Mouse (Mus musculus): Measurements from ENCODE around the gene Cacna1g. TPM values are rescaled to one million over a fixed set of nuclear protein-coding genes. Genes with fewer than 3 reads are reported as not detected.

Cacna1g gene
- total and polyA plus RNA-seq, 2 experiments from 2014 or later = 13.2 to 94.6 TPM

DNA sequence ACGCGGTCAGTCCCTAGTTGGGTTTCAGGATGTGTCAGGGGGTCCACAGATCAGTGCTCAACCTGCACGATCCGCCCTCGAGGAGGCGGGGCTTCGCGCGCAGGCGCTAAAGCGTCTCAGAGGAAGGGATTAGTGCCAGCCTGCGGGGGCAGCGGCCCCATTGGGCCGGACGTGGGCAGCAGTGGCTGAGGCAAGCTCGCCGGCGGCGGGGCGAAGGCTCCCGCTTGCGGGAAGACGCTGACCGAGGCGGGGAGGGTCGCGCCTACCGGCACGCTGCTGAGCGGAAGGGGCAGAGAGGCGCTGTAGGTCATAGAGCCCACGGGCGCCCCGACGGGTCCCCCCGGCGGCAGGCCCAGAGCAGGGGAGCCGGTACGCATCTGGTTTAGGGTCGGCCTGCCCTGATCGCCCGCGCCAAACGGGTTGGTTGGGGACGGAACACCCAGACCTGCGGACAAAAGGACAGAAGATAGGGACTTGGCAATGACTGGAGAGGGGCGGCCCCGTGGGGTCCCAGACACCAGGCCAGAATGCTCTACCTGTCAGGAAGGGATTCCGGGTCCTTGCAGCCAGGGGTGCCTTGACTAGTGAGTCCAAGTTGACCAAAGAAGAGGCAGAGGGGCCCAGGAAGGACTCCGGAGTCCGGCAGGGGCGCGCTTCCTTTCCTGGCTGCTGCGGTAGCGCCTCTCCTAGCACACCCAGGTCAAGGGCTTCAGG, 17.2 kb upstream of the Cacna1g start:
- no peaks in the 10 kb centered on the region; the same call in 1 of the 2 replicates for H3K4me1 ChIP-seq (ENCODE audit: insufficient read depth, low read length)
- H3K27me3 ChIP-seq (ENCODE audit: insufficient read depth, low read length) = 0 out of 2 replicates have a peak, but pooled peaks cover 4% of the 10 kb centered on the region
- H3K4me3 ChIP-seq (ENCODE audit: low read depth, low read length) = peak overlapping the region; percentile 50
- TF ChIP-seq CTCF (IDR thresholded peaks at IDR 0.05) = peak; percentile 39; the same call in 1 of the 2 replicates
- peak overlapping the region; percentile 73 for H3K4me2 ChIP-seq (ENCODE audit: low read depth, low read length, poor library complexity, severe bottlenecking)
- peak overlapping the region; percentile 70 for H3K9ac ChIP-seq (replicated peaks; ENCODE audit: low read length, poor library complexity, severe bottlenecking)
- peak; percentile 75 for DNase-seq (ENCODE audit: low spot score)
- 0 out of 2 replicates have a peak overlapping the region, but pooled peaks have one; percentile 32 for H3K27ac ChIP-seq (ENCODE audit: low read depth, low read length)
- WGBS = 5% methylated on average over 53 of the region's 55 CpGs
- H3K9me3 ChIP-seq (ENCODE audit: low read length) = no peaks in the 10 kb centered on the region
- ATAC-seq (ENCODE audit: low FRiP score) = peak; percentile 68
- no peaks in the 10 kb centered on the region for H3K36me3 ChIP-seq (ENCODE audit: insufficient read depth, low read length)

GRCm38 (mm10) chr11:94489745-94490144, 15.7 kb upstream of the Cacna1g start:
- WGBS = 30% methylated on average over 4 of the region's 4 CpGs
- Histone ChIP-seq H3K4me3 (ENCODE audit: low read depth, low read length) (no peak overlapping the region), H3K27me3 (ENCODE audit: insufficient read depth, low read length) (0 out of 2 replicates have a peak, but pooled peaks cover 4% of the 10 kb centered on the region), H3K4me2 (ENCODE audit: low read depth, low read length, poor library complexity, severe bottlenecking) (no peak overlapping the region), H3K27ac (ENCODE audit: low read depth, low read length) (no peak overlapping the region), H3K9me3 (ENCODE audit: low read length) (no peaks in the 10 kb centered on the region), H3K36me3 (ENCODE audit: insufficient read depth, low read length) (no peaks in the 10 kb centered on the region), H3K4me1 (ENCODE audit: insufficient read depth, low read length) (no peaks in the 10 kb centered on the region; the same call in 1 of the 2 replicates), H3K9ac (replicated peaks; ENCODE audit: low read length, poor library complexity, severe bottlenecking) (no peak overlapping the region)
- TF ChIP-seq CTCF (IDR thresholded peaks at IDR 0.05) = no peak
- DNase-seq (ENCODE audit: low spot score) = no peak
- no peak for ATAC-seq (ENCODE audit: low FRiP score)

DNA sequence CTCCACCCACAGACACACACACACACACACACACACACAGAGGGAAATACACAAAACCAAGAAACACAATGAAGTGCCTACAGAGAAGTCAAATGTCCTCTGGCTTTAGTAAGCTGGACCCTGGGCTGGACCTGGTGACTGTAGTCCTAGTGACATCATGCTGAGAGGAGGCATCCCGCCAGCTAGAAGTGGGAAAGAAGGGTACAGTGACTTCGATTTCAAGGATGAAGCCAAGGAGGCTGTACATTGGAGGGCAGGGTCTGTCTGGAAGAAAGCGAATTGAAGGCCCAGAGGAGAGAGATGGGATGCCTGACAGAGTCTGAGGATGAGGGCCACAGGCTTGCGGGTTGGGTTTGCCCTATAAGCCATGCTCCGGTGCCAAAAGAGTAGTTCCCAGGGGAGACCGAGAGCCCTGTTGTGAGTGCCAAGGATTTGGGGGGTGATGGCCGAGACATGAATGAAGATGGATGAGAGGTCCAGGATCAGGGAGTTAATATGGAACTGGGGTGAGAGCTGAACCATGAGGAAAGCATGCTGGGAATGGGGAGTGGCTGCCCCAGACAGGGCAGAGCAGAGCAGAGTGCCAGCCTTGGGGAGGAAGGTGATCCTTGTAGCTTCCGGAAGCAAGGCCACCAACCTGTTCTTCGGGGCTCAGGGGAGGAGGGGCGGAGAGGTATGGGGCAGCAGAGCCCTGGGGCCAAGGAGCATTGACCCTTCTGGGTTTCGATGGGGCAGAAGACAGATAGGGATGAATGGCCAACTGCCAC, 15.0 kb upstream of the Cacna1g start:
- Histone ChIP-seq H3K27ac (ENCODE audit: low read depth, low read length) (no peak overlapping the region), H3K36me3 (ENCODE audit: insufficient read depth, low read length) (no peaks in the 10 kb centered on the region), H3K27me3 (ENCODE audit: insufficient read depth, low read length) (0 out of 2 replicates have a peak, but pooled peaks cover 4% of the 10 kb centered on the region), H3K9ac (replicated peaks; ENCODE audit: low read length, poor library complexity, severe bottlenecking) (no peak overlapping the region), H3K4me2 (ENCODE audit: low read depth, low read length, poor library complexity, severe bottlenecking) (no peak overlapping the region), H3K9me3 (ENCODE audit: low read length) (no peaks in the 10 kb centered on the region), H3K4me1 (ENCODE audit: insufficient read depth, low read length) (no peaks in the 10 kb centered on the region; the same call in 1 of the 2 replicates), H3K4me3 (ENCODE audit: low read depth, low read length) (no peak overlapping the region)
- no peak for ATAC-seq (ENCODE audit: low FRiP score)
- 93% methylated on average over 11 of the region's 11 CpGs for WGBS
- no peak for TF ChIP-seq CTCF (IDR thresholded peaks at IDR 0.05)
- DNase-seq (ENCODE audit: low spot score) = no peak

- peak; percentile 96 for TF ChIP-seq CTCF (IDR thresholded peaks at IDR 0.05)
- H3K9me3 ChIP-seq (ENCODE audit: low read length) = no peaks in the 10 kb centered on the region
- H3K36me3 ChIP-seq (ENCODE audit: insufficient read depth, low read length) = no peaks in the 10 kb centered on the region
- WGBS = 4% methylated on average over 24 of the region's 24 CpGs
- ATAC-seq (ENCODE audit: low FRiP score) (peak; percentile 62; the same call in 1 of the 2 replicates), DNase-seq (ENCODE audit: low spot score) (peak; percentile 83)
- peak within 1 kb of the TSS; percentile 17; the same call in 1 of the 2 replicates for H3K4me3 ChIP-seq (ENCODE audit: low read depth, low read length)
- no peak within 1 kb of the TSS for H3K9ac ChIP-seq (replicated peaks; ENCODE audit: low read length, poor library complexity, severe bottlenecking)
- no peaks in the 10 kb centered on the region; the same call in 1 of the 2 replicates for H3K4me1 ChIP-seq (ENCODE audit: insufficient read depth, low read length)
- no peak within 1 kb of the TSS for H3K27ac ChIP-seq (ENCODE audit: low read depth, low read length)
- peaks cover 4% of the 10 kb centered on the region; the same call in 1 of the 2 replicates for H3K27me3 ChIP-seq (ENCODE audit: insufficient read depth, low read length)
- peak within 1 kb of the TSS; percentile 47 for H3K4me2 ChIP-seq (ENCODE audit: low read depth, low read length, poor library complexity, severe bottlenecking)
Observed at GRCm38 (mm10) chr11:94486001-94486400, 12.0 kb upstream of the Cacna1g start, which contains the start of gene Spata20. TSS of gene Spata20 (minus strand) at chr11:94486179.

- DNase-seq (ENCODE audit: low spot score) (no peak), ATAC-seq (ENCODE audit: low FRiP score) (peak; percentile 18; the same call in 1 of the 2 replicates)
- Histone ChIP-seq H3K27me3 (ENCODE audit: insufficient read depth, low read length) (peaks cover 4% of the 10 kb centered on the region; the same call in 1 of the 2 replicates), H3K9me3 (ENCODE audit: low read length) (no peaks in the 10 kb centered on the region), H3K9ac (replicated peaks; ENCODE audit: low read length, poor library complexity, severe bottlenecking) (no peak overlapping the region), H3K4me3 (ENCODE audit: low read depth, low read length) (no peak overlapping the region), H3K27ac (ENCODE audit: low read depth, low read length) (no peak overlapping the region), H3K4me1 (ENCODE audit: insufficient read depth, low read length) (no peaks in the 10 kb centered on the region), H3K36me3 (ENCODE audit: insufficient read depth, low read length) (no peaks in the 10 kb centered on the region), H3K4me2 (ENCODE audit: low read depth, low read length, poor library complexity, severe bottlenecking) (no peak overlapping the region)
- TF ChIP-seq CTCF (IDR thresholded peaks at IDR 0.05) = no peak
- WGBS = 81% methylated on average over 5 of the region's 5 CpGs
Observed at GRCm38 (mm10) chr11:94485223-94485622, 11.2 kb upstream of the Cacna1g start.

Data from midbrain, postnatal 0 days (tissue).